ENCODE assay signal across 19 mouse cellular contexts in genomic region chr7:88453234-88453633, GRCm38 (mm10). TPM values are rescaled to one million over a fixed set of nuclear protein-coding genes. Genes with fewer than 3 reads are reported as not detected.
"Had no signal": no experiment of that assay in that cellular context is flagged by ENCODE, and none has a peak within 500 bp of the region (broad histone marks: within the 10 kb centered on the region; RNA-seq: fewer than 3 reads in every experiment).

No protein-coding gene starts in this region.

- H3K4me2 ChIP-seq: neural tube, embryonic 12.5 days; neural tube, embryonic 13.5 days; neural tube, embryonic 15.5 days; stomach, embryonic 15.5 days had no signal

- H3K36me3 ChIP-seq: neural tube, embryonic 12.5 days; neural tube, embryonic 13.5 days; neural tube, embryonic 15.5 days; stomach, embryonic 15.5 days had no signal

- H3K27me3 ChIP-seq: neural tube, embryonic 12.5 days; neural tube, embryonic 13.5 days; neural tube, embryonic 15.5 days; stomach, embryonic 15.5 days had no signal

- H3K9me3 ChIP-seq: neural tube, embryonic 12.5 days; neural tube, embryonic 13.5 days; neural tube, embryonic 15.5 days; stomach, embryonic 15.5 days had no signal

- H3K4me1 ChIP-seq: neural tube, embryonic 12.5 days; neural tube, embryonic 13.5 days; neural tube, embryonic 15.5 days; stomach, embryonic 15.5 days had no signal

- H3K9ac ChIP-seq: neural tube, embryonic 12.5 days; neural tube, embryonic 13.5 days; neural tube, embryonic 15.5 days; stomach, embryonic 15.5 days had no signal

- H3K27ac ChIP-seq: neural tube, embryonic 12.5 days; neural tube, embryonic 13.5 days; neural tube, embryonic 15.5 days; stomach, embryonic 15.5 days; stomach, postnatal 0 days had no signal

- H3K4me3 ChIP-seq: neural tube, embryonic 12.5 days; neural tube, embryonic 13.5 days; neural tube, embryonic 15.5 days; stomach, embryonic 15.5 days had no signal

- DNase-seq: retina, postnatal 1 day; right cerebral cortex, adult 18-20 months; right cerebral cortex, postnatal 14 days; right cerebral cortex, postnatal 25 days; right cerebral cortex, postnatal 4 days; spleen, adult 18-20 months; thymus, adult 18-20 months; thymus, adult 2 months; thymus, postnatal 14 days; thymus, postnatal 25 days; thymus, postnatal 36 days; thymus, postnatal 4 days had no signal

RNA-seq across cellular contexts. Expression of gene Rab38, which starts 23.2 kb away (rescaled TPM):
- total RNA-seq: neutrophil, adult 5-6 weeks had no signal
- polyA plus RNA-seq: testis, adult 2 months had no signal
